Mouse (Mus musculus): Measurements from ENCODE around the gene Sh3bp1. TPM values are rescaled to one million over a fixed set of nuclear protein-coding genes. Genes with fewer than 3 reads are reported as not detected.

The Sh3bp1 gene
- polyA plus RNA-seq, 1 experiment = 28.2 TPM

DNA sequence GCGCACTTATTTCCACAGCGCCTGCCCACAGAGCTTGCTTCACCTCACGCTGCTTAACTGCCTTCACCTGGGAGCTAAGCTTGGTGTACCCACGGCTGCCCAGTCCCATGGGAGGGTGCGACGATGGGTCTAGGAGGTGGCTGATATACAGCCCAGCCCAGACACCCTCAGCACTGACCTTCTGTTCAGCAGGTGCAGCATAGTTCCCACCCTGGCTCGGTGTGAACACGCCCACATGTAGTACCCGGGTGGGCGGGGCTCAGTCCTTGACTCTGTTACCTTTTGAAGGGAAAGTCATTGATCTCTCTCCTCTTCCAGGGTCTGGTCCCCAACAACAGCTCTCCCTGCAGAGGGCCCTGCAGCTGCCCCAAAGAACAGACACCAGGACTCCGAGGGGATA lies 60.0 kb downstream of the Sh3bp1 start:
- DNase-seq = no peak
- Histone ChIP-seq H3K4me1 (ENCODE audit: control insufficient read depth, insufficient read depth, low read length) (peaks cover 12% of the 10 kb centered on the region), H3K27me3 (ENCODE audit: control insufficient read depth, insufficient read depth, low read length) (no peaks in the 10 kb centered on the region), H3K27ac (ENCODE audit: insufficient read depth, low read length) (no peak overlapping the region), H3K4me3 (replicated peaks; ENCODE audit: insufficient read depth, low read depth, low read length) (no peak overlapping the region)
- TF ChIP-seq POLR2A (IDR thresholded peaks at IDR 0.05; ENCODE audit: borderline replicate concordance, insufficient read depth, low read length) (no peak), CTCF (IDR thresholded peaks at IDR 0.05; ENCODE audit: borderline replicate concordance, insufficient read depth, low read depth, low read length) (no peak)
- 92% methylated on average over 11 of the region's 11 CpGs for WGBS

GRCm38 (mm10) chr15:78960088-78960487 lies 60.5 kb downstream of the Sh3bp1 start:
- DNase-seq = no peak
- Histone ChIP-seq H3K27me3 (ENCODE audit: control insufficient read depth, insufficient read depth, low read length) (no peaks in the 10 kb centered on the region), H3K4me3 (replicated peaks; ENCODE audit: insufficient read depth, low read depth, low read length) (no peak overlapping the region), H3K4me1 (ENCODE audit: control insufficient read depth, insufficient read depth, low read length) (peaks cover 12% of the 10 kb centered on the region), H3K27ac (ENCODE audit: insufficient read depth, low read length) (no peak overlapping the region)
- TF ChIP-seq CTCF (IDR thresholded peaks at IDR 0.05; ENCODE audit: borderline replicate concordance, insufficient read depth, low read depth, low read length) (no peak), POLR2A (IDR thresholded peaks at IDR 0.05; ENCODE audit: borderline replicate concordance, insufficient read depth, low read length) (no peak)
- 44% methylated on average over 4 of the region's 4 CpGs for WGBS

Other genes with a start within 250 kb of the Sh3bp1 start
- gene Elfn2, start 181.0 kb upstream of the Sh3bp1 start, polyA plus RNA-seq (2012; rRNA removed) = 18.0 and 20.6 TPM in 2 replicates
- gene Mfng, start 126.3 kb upstream of the Sh3bp1 start, polyA plus RNA-seq (2012; rRNA removed) = 3.8 and 4.4 TPM in 2 replicates
- gene Card10, start 96.7 kb upstream of the Sh3bp1 start, polyA plus RNA-seq (2012; rRNA removed) = 7.1 and 8.2 TPM in 2 replicates
- 73.2 and 77.3 TPM in 2 replicates for gene Cdc42ep1, start 57.1 kb upstream of the Sh3bp1 start, polyA plus RNA-seq (2012; rRNA removed)
- 0.87 and 1.2 TPM in 2 replicates for gene Lgals2, start 44.2 kb upstream of the Sh3bp1 start, polyA plus RNA-seq (2012; rRNA removed)
- 80.8 and 82.5 TPM in 2 replicates for gene Gga1, start 22.6 kb upstream of the Sh3bp1 start, polyA plus RNA-seq (2012; rRNA removed)
- gene Gm49510, start 101 bp upstream of the Sh3bp1 start, polyA plus RNA-seq (2012; rRNA removed) = 0.10 TPM in 2 replicates
- gene Pdxp, start 14.2 kb downstream of the Sh3bp1 start, polyA plus RNA-seq (2012; rRNA removed) = 204 and 211 TPM in 2 replicates
- gene Lgals1, start 27.0 kb downstream of the Sh3bp1 start, polyA plus RNA-seq (2012; rRNA removed) = 64.7 and 71.7 TPM in 2 replicates
- gene Nol12, start 35.2 kb downstream of the Sh3bp1 start, polyA plus RNA-seq (2012; rRNA removed) = 30.7 and 34.4 TPM in 2 replicates
- gene Triobp, start 48.0 kb downstream of the Sh3bp1 start, polyA plus RNA-seq (2012; rRNA removed) = 35.3 and 39.4 TPM in 2 replicates
- gene H1f0, start 128.7 kb downstream of the Sh3bp1 start, polyA plus RNA-seq (2012; rRNA removed) = 197 and 242 TPM in 2 replicates
- 0.11 and 0.26 TPM in 2 replicates for gene Galr3, start 142.1 kb downstream of the Sh3bp1 start, polyA plus RNA-seq (2012; rRNA removed)
- gene Ankrd54, start 163.1 kb downstream of the Sh3bp1 start, polyA plus RNA-seq (2012; rRNA removed) = 40.7 and 42.8 TPM in 2 replicates
- 88.1 and 93.0 TPM in 2 replicates for gene Eif3l, start 175.4 kb downstream of the Sh3bp1 start, polyA plus RNA-seq (2012; rRNA removed)
- gene Micall1, start 209.1 kb downstream of the Sh3bp1 start, polyA plus RNA-seq (2012; rRNA removed) = 35.9 and 37.0 TPM in 2 replicates
- gene Polr2f, start 241.2 kb downstream of the Sh3bp1 start, polyA plus RNA-seq (2012; rRNA removed) = 107 and 110 TPM in 2 replicates
- gene 1700088E04Rik, start 241.5 kb downstream of the Sh3bp1 start, polyA plus RNA-seq (2012; rRNA removed) = 6.7 and 10.8 TPM in 2 replicates

Data from cerebellum, adult 2 months (tissue).